Mouse (Mus musculus) embryonic facial prominence, embryonic 14.5 days (tissue): ENCODE results near the gene Sap30bp. TPM values are rescaled to one million over a fixed set of nuclear protein-coding genes. Genes with fewer than 3 reads are reported as not detected.

Experiments
- ATAC-seq: fragments of 200-750 bp; cut with Nextera tagmentation; 2 replicates; pipeline ENCODE4 v1.8.0; 2017; ENCODE audit warnings: low read depth, moderate number of reproducible peaks, moderate TSS enrichment
- DNase-seq: peaks from one replicate; pipeline ENCODE4 v3.0.0-alpha.2; 2015; ENCODE audit warnings: low spot score
- H3K27ac ChIP-seq: fragments of 300-500 bp; sonication (generic); replicated peaks from 2 replicates; pipeline ENCODE4 v1.5.1; 2014; ENCODE audit warnings: low read depth, mild to moderate bottlenecking, low read length, moderate library complexity
- H3K27me3 ChIP-seq: fragments of 300-500 bp; sonication (generic); replicated peaks from 2 replicates; pipeline ENCODE4 v1.6.1; 2014; ENCODE audit warnings: low read length; ENCODE audit not compliant: control insufficient read depth, insufficient read depth
- H3K36me3 ChIP-seq: fragments of 300-500 bp; sonication (generic); 2 replicates; pipeline ENCODE4 v1.6.1; 2014; ENCODE audit warnings: low read length, mixed read lengths; ENCODE audit not compliant: control insufficient read depth, insufficient read depth
- H3K4me1 ChIP-seq: fragments of 300-500 bp; sonication (generic); 2 replicates; pipeline ENCODE4 v1.6.1; 2014; ENCODE audit warnings: antibody characterized with exemption, low read length; ENCODE audit not compliant: control insufficient read depth, insufficient read depth
- H3K4me2 ChIP-seq: fragments of 300-500 bp; sonication (generic); 2 replicates; pipeline ENCODE4 v1.6.1; 2014; ENCODE audit warnings: low read depth, mild to moderate bottlenecking, low read length, moderate library complexity, mixed read lengths
- H3K4me3 ChIP-seq: fragments of 300-500 bp; sonication (generic); 2 replicates; pipeline ENCODE4 v1.5.1; 2014; ENCODE audit warnings: low read depth, mild to moderate bottlenecking, low read length
- H3K9ac ChIP-seq: fragments of 300-500 bp; sonication (generic); 2 replicates; pipeline ENCODE4 v1.6.1; 2014; ENCODE audit warnings: low read depth, mild to moderate bottlenecking, low read length, moderate library complexity, mixed read lengths
- H3K9me3 ChIP-seq: fragments of 300-500 bp; sonication (generic); 2 replicates; pipeline ENCODE4 v1.6.1; 2016; ENCODE audit warnings: low read length; ENCODE audit not compliant: control insufficient read depth
- WGBS: fragments of 180-500 bp; shearing (Covaris S2); extraction: QIAGEN DNeasy Blood & Tissue Kit; methylation state at CpG from one replicate; pipeline ENCODE4 v1.1.7; 2014; 5-methylcytosine and 5-hydroxymethylcytosine counted together
- polyA plus RNA-seq: library from polyadenylated mRNA; unstranded; fragments of >200 nt; fragmentation: Nextera tagmentation; extraction: Ambion mirVana; gene quantifications from 2 replicates; pipeline ENCODE4 v1.2.1, GENCODE M21; 2014

The Sap30bp gene
- polyA plus RNA-seq, 1 experiment from 2014 or later = 30.2 TPM

DNA sequence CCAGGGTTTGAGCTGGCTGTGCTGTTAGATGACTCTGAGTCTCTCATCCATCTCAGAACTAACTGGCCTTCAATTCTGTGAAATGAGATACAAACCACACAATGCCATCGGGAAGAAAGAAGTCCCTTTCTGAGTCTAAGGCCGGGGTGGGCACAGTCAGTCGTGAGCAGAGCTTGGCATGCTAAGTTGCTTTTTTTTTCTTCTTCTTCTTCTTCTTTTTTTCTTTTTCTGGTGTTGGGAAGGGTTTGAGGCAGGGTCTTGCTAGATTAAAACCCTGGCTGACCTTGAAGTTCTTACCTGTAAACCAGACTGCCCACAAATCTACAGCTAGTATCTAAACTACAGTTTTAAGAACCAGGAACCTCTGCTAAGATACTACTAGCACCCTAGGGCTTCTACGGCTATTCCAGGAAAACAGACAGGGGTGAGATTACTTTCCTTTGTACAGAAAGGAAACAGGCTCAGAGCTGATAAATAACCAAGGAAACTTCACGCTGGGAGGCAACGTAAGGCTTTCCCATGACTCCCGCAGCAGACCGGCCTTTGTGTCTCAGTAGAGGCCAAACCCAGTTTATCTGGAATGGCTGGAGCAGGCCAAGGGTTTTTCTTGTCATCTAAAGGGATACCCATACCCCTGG, 71.2 kb downstream of the Sap30bp start:
- Histone ChIP-seq H3K4me1 (peaks cover 7% of the 10 kb centered on the region), H3K4me2 (peak overlapping the region; percentile 69), H3K9me3 (no peaks in the 10 kb centered on the region), H3K9ac (peak overlapping the region; percentile 65), H3K36me3 (peaks cover 30% of the 10 kb centered on the region), H3K27ac (peak overlapping the region; percentile 77), H3K27me3 (no peaks in the 10 kb centered on the region), H3K4me3 (peak overlapping the region; percentile 41)
- DNase-seq (no peak), ATAC-seq (no peak; the same call in 1 of the 2 replicates)
- WGBS = 36% methylated on average over 8 of the region's 8 CpGs

DNA sequence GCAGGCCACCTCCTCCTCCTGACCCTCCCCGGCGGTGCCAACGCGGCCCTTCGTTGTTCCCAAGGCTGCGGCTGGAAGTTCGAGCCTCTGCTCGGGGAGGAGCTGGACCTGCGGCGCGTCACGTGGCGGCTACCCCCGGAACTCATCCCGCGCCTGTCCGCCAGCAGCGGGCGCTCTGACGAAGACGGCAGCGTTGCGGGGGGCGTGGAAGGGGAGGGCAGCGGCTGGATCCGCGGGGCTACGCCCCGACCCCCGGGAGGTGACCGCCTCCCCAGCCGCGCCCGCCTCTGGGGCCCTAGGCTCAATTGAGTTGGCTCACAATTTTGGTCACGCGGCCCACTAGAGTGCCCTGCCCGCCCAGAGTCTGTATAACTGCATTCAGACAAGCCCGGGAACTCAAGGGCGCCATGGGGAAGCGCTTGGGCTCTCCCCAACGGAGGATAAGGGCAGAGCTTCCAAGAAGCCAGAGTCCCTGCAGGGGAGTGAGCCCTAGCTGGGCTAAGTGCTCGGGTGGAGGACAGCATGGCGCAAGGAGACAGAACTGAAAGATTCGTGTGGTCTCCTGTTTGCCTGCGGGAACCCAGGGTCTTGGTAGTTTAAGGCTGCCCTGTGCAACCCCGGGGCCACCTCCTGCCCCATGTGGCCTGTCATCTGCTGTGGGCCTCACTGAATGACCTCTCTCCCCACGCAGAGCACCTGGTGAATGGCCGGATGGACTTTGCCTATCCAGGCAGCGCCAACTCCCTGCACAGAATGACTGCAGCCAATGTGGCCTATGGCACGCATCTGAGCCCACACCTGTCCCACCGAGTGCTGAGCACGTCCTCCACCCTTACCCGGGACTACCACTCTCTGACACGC, 72.0 kb downstream of the Sap30bp start:
- peak; percentile 91 for DNase-seq
- no peaks in the 10 kb centered on the region for H3K27me3 ChIP-seq
- H3K9me3 ChIP-seq = no peaks in the 10 kb centered on the region
- peaks cover 36% of the 10 kb centered on the region for H3K36me3 ChIP-seq
- peak overlapping the region; percentile 77 for H3K27ac ChIP-seq
- H3K4me2 ChIP-seq = peak overlapping the region; percentile 69
- peaks cover 7% of the 10 kb centered on the region for H3K4me1 ChIP-seq
- H3K4me3 ChIP-seq = peak overlapping the region; percentile 41
- 8% methylated on average over 26 of the region's 54 CpGs for WGBS
- H3K9ac ChIP-seq = peak overlapping the region; percentile 65
- ATAC-seq = peak; percentile 73

DNA sequence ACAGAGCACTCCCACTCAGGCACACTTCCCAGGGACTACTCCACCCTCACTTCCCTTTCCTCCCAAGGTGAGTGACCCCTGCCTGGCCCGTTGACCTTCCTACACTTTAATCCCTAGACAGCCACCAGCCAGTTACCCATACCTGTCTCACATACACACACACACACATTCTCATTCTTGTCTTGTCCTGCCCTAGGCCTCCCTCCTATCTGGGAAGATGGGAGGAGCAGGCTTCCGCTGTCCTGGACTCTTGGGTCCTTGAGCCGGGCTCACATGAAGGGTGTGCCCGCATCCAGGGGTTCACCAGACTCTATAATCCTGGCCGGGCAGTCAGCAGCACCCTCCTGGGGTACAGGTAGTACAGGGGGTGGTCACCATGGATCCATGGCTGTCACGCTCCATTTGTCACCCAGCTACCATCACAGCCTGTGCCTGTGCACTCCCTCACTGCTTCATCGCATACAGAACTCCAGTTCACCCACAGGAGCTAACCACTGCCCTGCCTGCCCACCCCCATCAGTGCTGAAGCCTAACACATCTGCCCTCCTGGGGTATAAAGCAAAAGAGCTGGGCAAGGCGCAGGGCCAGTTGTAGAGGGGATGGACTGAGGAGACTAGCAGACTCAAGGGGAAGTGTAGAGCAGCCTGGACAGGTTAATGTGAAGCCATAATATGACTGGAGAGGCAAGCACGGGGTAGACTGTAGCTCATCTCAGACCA, 72.8 kb downstream of the Sap30bp start:
- ATAC-seq (no peak), DNase-seq (no peak)
- peaks cover 43% of the 10 kb centered on the region for H3K36me3 ChIP-seq
- H3K27ac ChIP-seq = peak overlapping the region; percentile 77; the same call in 1 of the 2 replicates
- peak overlapping the region; percentile 69 for H3K4me2 ChIP-seq
- WGBS = 58% methylated on average over 9 of the region's 9 CpGs
- H3K9ac ChIP-seq = peak overlapping the region; percentile 65
- H3K4me1 ChIP-seq = peaks cover 7% of the 10 kb centered on the region
- H3K27me3 ChIP-seq = no peaks in the 10 kb centered on the region
- peak overlapping the region; percentile 41; the same call in 1 of the 2 replicates for H3K4me3 ChIP-seq
- no peaks in the 10 kb centered on the region for H3K9me3 ChIP-seq

DNA sequence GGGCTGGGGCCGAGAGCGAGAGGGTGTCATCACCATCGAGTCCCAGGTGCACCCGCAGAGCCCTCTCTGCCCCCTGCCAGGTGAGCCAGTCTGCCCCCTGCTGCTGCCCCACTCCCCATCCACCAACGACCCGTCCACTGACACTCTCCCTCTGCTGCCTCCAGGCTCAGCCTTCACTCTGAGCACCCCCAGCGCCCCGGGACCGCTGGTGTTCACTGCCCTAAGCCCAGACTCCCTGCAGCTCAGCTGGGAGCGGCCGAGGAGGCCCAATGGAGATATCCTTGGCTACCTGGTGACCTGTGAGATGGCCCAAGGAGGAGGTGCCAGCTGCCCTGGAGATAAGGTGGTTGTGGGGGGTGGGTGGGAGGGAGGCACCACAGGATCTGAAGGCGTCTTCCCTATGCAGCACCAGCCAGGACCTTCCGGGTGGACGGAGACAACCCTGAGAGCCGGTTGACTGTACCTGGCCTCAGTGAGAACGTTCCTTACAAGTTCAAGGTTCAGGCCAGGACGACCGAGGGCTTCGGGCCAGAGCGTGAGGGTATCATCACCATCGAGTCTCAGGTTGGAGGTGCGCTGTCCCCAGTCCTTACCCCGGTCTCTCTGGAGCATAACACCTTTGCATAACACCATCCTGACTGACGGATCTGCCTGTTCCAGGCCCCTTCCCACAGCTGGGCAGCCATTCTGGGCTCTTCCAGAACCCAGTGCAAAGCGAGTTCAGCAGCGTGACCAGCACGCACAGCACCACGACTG, 74.2 kb downstream of the Sap30bp start:
- WGBS = 86% methylated on average over 26 of the region's 28 CpGs
- Histone ChIP-seq H3K9ac (no peak overlapping the region), H3K27ac (no peak overlapping the region), H3K36me3 (peaks cover 43% of the 10 kb centered on the region), H3K9me3 (no peaks in the 10 kb centered on the region), H3K4me3 (no peak overlapping the region), H3K4me2 (no peak overlapping the region), H3K27me3 (no peaks in the 10 kb centered on the region), H3K4me1 (peaks cover 14% of the 10 kb centered on the region)
- no peak for ATAC-seq
- DNase-seq = no peak

DNA sequence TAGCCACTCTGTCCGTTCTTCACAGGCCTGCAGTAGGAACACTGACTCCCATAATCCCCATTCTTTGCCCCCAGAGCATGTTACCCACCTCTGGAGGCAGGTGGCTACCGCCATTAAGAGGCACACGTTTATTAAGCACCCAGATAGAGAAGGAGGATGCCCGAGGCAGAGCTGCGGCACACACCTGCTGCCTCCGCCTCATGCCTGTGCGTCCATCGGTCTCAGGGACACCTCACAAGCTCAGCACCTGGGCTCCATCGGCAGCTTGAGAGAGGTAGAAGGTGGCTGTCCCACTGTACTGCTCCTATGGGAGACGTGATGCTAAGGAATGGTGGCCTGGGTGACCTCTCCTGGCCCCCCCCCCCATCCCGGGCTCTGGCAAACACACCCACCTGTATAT, 75.3 kb downstream of the Sap30bp start:
- Histone ChIP-seq H3K27me3 (no peaks in the 10 kb centered on the region), H3K4me2 (no peak overlapping the region), H3K9me3 (no peaks in the 10 kb centered on the region), H3K4me1 (peaks cover 21% of the 10 kb centered on the region), H3K9ac (no peak overlapping the region), H3K4me3 (no peak overlapping the region), H3K36me3 (peaks cover 43% of the 10 kb centered on the region), H3K27ac (no peak overlapping the region)
- DNase-seq = no peak
- WGBS = 86% methylated on average over 11 of the region's 11 CpGs
- no peak for ATAC-seq

DNA sequence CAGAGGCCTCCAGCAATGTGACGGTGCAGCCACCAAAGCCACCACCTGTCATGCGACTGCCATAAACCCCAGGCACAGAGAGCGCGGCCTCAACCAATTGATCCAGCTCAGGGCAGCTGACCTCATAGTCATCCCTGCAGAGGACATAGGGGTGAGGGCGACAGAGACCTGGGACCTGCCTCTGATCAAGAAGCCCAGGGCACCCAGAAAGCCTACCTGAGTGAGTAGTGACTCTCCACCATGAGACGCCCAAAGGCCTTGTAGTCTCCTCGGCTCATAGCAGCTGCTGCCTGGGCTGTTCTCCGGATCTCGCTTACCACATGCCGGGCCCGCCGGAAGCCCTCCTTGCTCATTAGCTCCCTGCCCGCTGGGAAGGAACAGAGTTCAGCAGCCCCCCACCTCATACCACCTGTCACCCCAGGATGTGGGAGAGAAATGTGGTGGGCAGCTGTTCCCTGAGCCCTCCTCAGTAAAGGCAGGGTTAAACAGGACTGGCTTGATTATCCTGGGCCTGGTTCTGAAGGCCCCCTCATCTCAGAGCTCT, 75.8 kb downstream of the Sap30bp start:
- Histone ChIP-seq H3K4me3 (no peak overlapping the region), H3K9me3 (no peaks in the 10 kb centered on the region), H3K27ac (no peak overlapping the region), H3K4me2 (no peak overlapping the region), H3K4me1 (peaks cover 21% of the 10 kb centered on the region), H3K36me3 (peaks cover 43% of the 10 kb centered on the region), H3K27me3 (no peaks in the 10 kb centered on the region), H3K9ac (no peak overlapping the region)
- WGBS = 87% methylated on average over 13 of the region's 13 CpGs
- ATAC-seq (no peak), DNase-seq (peak; percentile 52)

DNA sequence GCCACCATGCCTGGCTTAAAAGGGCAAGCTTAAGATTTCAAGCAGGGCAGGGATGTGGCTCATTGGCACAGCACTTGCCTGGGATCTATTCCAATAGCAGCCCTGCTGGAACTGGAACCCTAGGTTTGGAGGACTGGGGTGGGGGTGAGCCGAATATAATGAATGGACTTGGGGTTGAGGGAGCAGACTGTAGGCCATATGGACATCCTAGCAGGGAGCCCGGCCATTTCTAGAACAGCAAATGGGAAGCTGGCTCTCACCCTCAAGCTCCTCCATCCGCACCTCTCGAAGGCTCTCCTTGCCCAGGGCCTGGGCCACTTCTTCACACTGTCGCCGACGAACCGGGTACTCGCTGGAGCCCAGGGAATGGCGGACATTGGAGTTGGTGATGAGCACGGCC, 76.6 kb downstream of the Sap30bp start:
- no peak overlapping the region for H3K4me3 ChIP-seq
- no peak overlapping the region for H3K9ac ChIP-seq
- peaks cover 43% of the 10 kb centered on the region for H3K36me3 ChIP-seq
- H3K4me2 ChIP-seq = no peak overlapping the region
- WGBS = 82% methylated on average over 9 of the region's 11 CpGs
- peaks cover 21% of the 10 kb centered on the region for H3K4me1 ChIP-seq
- no peaks in the 10 kb centered on the region for H3K27me3 ChIP-seq
- no peak overlapping the region for H3K27ac ChIP-seq
- H3K9me3 ChIP-seq = no peaks in the 10 kb centered on the region
- DNase-seq (no peak), ATAC-seq (no peak)

DNA sequence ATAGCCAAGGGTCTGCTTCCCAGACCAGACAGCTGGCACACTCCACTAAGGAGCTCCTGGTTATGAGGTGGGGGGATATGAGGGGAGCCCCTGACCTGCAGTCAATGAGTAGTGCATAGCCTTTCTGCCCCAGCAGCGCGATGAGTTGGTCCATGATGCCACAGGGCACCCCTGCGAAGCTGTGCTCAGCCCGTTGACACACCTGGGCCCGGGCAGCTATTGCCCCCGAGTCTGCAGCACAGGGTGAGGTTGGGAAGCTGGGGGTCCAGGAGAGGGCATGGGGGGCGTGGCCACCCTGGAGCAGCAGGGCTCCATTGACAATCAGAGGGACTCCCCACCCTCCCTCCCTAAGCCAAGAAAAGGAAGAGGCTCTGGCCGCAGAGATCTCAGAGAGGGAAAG, 77.1 kb downstream of the Sap30bp start:
- Histone ChIP-seq H3K4me3 (no peak overlapping the region), H3K9me3 (no peaks in the 10 kb centered on the region), H3K9ac (no peak overlapping the region), H3K27ac (no peak overlapping the region), H3K27me3 (no peaks in the 10 kb centered on the region), H3K36me3 (peaks cover 43% of the 10 kb centered on the region), H3K4me1 (peaks cover 21% of the 10 kb centered on the region), H3K4me2 (no peak overlapping the region)
- DNase-seq (no peak), ATAC-seq (no peak)
- 87% methylated on average over 8 of the region's 8 CpGs for whole genome bisulfite sequencing
